Mouse (Mus musculus) liver, embryonic 18 days (tissue): ENCODE data around the gene Adap1. TPM values are rescaled to one million over a fixed set of nuclear protein-coding genes. Genes with fewer than 3 reads are reported as not detected.

Source experiments
- polyA plus RNA-seq: library from polyadenylated mRNA; depleted of rRNA; stranded (reverse); fragments of >200 nt; gene quantifications from 2 replicates; pipeline ENCODE4 v1.2.3, GENCODE M21; 2012; rRNA removed

Gene Adap1
- polyA plus RNA-seq, result 3.9 and 4.5 TPM in 2 replicates

GRCm38 (mm10) chr5:139325395-139325966 lies at the start of gene Adap1:
Gene Adap1 (minus strand): TSS chr5:139325622.

DNA sequence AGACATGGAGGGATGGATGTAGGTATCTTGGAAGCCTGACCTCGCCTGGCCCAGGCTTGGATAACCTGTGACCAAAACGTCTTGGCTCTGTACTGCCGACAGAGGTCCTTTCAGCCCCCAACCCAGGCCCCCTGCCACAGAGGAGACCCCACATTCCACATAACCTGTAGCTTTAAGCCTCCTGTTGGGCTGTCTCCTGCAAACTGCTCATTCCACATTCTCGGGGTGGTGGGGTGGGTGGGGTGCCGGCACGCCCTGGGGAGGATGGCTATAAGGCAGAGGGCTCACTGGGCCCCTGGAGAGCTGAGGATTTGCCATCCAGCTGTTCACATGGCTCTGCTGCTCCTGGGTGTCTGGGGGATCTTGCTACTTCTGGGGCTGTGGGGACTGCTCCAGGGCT lies 26.9 kb upstream of the Adap1 start, which contains the start of gene Cyp2w1:
Cyp2w1 (plus strand) TSS at position 301 of the 400 bp plus-strand sequence.

DNA sequence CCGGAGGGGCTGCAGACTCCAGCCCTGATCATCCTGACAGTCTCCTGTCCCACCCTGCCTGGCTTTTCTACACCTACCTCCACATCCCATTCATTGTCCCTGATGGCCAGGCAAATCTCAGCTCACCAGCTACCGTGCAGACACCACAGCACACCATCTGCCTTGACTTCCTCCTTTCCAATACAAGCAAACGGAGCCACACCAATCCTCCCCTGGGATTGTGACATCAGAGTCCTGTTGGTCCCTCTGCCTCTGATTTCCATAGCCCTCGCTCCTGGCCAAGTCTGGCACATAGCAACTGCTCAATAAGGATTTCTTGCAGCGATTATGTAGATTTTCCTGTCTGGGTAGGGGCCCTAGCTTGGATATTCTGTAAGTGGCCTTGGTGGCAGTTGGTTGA lies 25.7 kb upstream of the Adap1 start, which contains the start of gene Cox19:
Cox19 (minus strand) TSS at position 285 of the 400 bp plus-strand sequence.

GRCm38 (mm10) chr5:139252081-139252909 lies 73.1 kb downstream of the Adap1 start, which contains the start of gene Get4:
Gene Get4 (plus strand): TSS chr5:139252324.

Other genes with a start within 250 kb of the Adap1 start
- gene Prkar1b, start 175.6 kb downstream of the Adap1 start, polyA plus RNA-seq, result 0.36 and 0.42 TPM in 2 replicates
- 4.0 and 4.4 TPM in 2 replicates for gene Dnaaf5, start 175.4 kb downstream of the Adap1 start, polyA plus RNA-seq
- gene Sun1, start 125.0 kb downstream of the Adap1 start, polyA plus RNA-seq, result 11.4 and 12.7 TPM in 2 replicates
- gene Get4, start 73.3 kb downstream of the Adap1 start, polyA plus RNA-seq, result 45.1 and 47.9 TPM in 2 replicates
- gene Cox19, start 25.8 kb upstream of the Adap1 start, polyA plus RNA-seq, result 20.8 and 24.3 TPM in 2 replicates
- not detected in 2 replicates for gene Cyp2w1, start 27.0 kb upstream of the Adap1 start, polyA plus RNA-seq
- gene Gpr146, start 52.1 kb upstream of the Adap1 start, polyA plus RNA-seq, result 13.6 and 18.2 TPM in 2 replicates
- gene C130050O18Rik, start 79.7 kb upstream of the Adap1 start, polyA plus RNA-seq, result 1.8 and 1.9 TPM in 2 replicates
- gene Gper1, start 97.5 kb upstream of the Adap1 start, polyA plus RNA-seq, result 0.03 and 0.05 TPM in 2 replicates
- 11.0 and 14.6 TPM in 2 replicates for gene 3110082I17Rik, start 134.9 kb upstream of the Adap1 start, polyA plus RNA-seq
- gene Zfand2a, start 158.9 kb upstream of the Adap1 start, polyA plus RNA-seq, result 3.1 and 3.2 TPM in 2 replicates
- gene Uncx, start 217.9 kb upstream of the Adap1 start, polyA plus RNA-seq, result not detected in 2 replicates